Mouse (Mus musculus) lung, embryonic 15.5 days (tissue): ENCODE measurements around the gene Prrx2. TPM values are rescaled to one million over a fixed set of nuclear protein-coding genes. Genes with fewer than 3 reads are reported as not detected.

Source experiments
- polyA plus RNA-seq: library from polyadenylated mRNA; unstranded; fragments of >200 nt; fragmentation: Nextera tagmentation; extraction: Ambion mirVana; gene quantifications from 2 replicates; pipeline ENCODE4 v1.2.1, GENCODE M21; 2015

Gene Prrx2
- polyA plus RNA-seq, 1 experiment from 2014 or later, result 12.5 TPM

Other genes starting within 250 kb of the Prrx2 start
- gene Cstad, start 239.9 kb upstream of the Prrx2 start, polyA plus RNA-seq, result 0.68 and 1.0 TPM in 2 replicates
- gene 1700001O22Rik, start 31.3 kb upstream of the Prrx2 start, polyA plus RNA-seq, result 4.7 and 6.0 TPM in 2 replicates
- 82.9 and 87.2 TPM in 2 replicates for gene Ntmt1, start 27.1 kb upstream of the Prrx2 start, polyA plus RNA-seq
- 31.8 and 34.0 TPM in 2 replicates for gene Asb6, start 4.6 kb upstream of the Prrx2 start, polyA plus RNA-seq
- 19.3 and 24.1 TPM in 2 replicates for gene Ptges, start 94.9 kb downstream of the Prrx2 start, polyA plus RNA-seq
- 38.6 and 38.7 TPM in 2 replicates for gene Tor1b, start 118.0 kb downstream of the Prrx2 start, polyA plus RNA-seq
- gene Tor1a, start 133.0 kb downstream of the Prrx2 start, polyA plus RNA-seq, result 79.3 and 79.4 TPM in 2 replicates
- 55.6 and 56.9 TPM in 2 replicates for gene BC005624, start 147.2 kb downstream of the Prrx2 start, polyA plus RNA-seq
- gene Usp20, start 147.3 kb downstream of the Prrx2 start, polyA plus RNA-seq, result 14.8 and 16.6 TPM in 2 replicates